Mouse (Mus musculus) layer of hippocampus, adult 11-12 months (tissue): ENCODE data around the gene Ptprg.
"Not testable (repeated sequence)": the region's sequence is repeated elsewhere in the genome, so short reads cannot be mapped to it uniquely, and the experiment has no call there.

Experiments
- DNase-seq: peaks from one replicate; pipeline ENCODE4 v3.0.0; 2022; ENCODE audit warnings: low spot score

The Ptprg gene

DNA sequence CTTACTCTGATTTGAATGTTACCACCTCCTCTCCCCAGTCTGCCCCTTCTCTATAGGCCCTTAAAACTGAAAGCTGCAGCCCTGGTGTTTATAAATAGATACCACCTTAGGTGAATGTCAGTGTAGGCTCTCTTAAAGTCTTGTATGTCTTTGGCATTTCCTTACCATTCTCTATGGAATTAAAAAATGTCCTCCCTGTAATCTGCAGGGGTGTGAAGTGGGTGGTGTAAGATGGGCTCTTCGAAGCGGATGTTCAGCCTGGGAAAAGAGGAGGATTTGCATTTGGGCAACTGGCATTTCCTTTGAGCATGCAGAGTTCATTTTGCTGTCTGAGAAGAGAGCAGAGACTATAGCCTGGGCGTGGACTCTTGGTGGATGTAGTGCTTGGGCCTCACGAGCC, 201.3 kb downstream of the Ptprg start:
- no peak for DNase-seq

DNA sequence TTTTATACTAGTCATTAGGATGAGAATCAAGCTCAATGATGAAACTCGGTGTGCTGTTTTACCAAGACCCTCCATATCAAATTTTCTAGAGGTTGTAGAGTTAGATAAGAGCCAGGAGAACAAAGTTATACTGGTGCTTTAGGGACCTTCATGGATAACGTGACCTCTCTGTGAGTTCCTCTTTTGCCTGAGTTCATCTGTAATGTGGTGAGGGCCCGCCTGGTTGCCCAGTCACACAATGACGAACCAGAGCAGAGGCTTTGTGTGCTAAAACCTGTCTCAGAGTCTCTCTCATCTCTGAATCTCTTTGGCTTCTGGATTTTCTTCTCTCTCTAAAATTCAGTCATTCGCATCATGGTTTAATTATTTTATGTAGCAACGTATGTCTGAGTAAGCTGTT, 204.9 kb downstream of the Ptprg start:
- no peak for DNase-seq

DNA sequence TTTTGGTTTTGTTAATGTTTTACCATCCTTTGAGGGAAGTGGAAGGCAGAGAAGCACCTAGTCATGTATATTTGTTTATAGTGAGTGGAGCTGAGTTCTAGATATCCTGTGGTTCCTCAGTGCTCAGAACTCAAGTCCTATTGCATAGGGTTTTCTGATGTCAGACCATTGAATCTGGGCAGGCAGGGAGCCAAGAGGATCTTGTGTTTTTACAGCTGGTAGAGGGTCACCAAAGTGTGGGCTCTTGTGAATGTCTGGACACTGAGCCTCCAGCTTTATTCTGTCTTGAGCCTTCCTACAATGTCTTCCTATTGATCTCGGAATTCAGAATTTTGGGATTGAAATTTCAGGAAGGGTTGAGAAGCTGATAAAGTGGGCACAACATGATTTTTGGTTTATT, 206.0 kb downstream of the Ptprg start:
- no peak for DNase-seq

DNA sequence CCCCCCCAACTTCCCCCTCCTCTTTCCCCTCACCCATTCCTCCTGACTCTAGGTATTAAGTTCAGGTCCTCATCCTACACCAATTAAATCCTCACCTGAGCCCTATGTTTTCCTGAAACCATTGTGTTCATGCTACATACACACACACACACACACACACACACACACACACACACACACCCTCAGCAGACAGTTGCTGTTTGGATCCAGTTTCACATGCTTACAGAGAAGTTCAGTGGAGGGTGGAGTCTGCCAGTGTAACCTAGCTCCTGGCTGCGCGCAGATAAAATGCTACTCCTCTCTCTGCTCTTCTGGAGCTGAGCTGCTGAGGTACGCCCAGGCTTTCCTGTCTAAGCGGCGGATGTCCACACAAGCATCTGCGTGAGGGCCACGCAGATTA, 209.7 kb downstream of the Ptprg start:
- DNase-seq: no peak

DNA sequence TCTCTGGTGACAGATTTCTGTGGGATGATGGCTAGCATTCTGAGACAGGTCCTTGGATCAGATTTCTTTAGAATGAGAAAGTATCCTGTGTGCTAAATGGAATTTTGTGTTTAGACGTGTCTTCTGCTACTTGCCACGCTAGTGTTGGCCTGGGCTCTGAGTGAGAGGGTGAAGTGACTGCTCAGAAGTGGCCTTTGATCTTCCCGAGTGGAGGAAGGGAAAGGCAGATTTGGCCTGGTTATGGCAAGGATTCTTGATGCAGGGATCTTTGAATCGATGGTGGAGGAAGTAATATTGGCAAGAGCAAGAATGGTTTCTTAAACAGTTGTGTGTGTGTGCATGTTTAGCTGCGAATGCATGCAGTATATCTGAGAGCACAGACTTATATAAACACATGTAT, 219.4 kb downstream of the Ptprg start:
- DNase-seq: no peak

DNA sequence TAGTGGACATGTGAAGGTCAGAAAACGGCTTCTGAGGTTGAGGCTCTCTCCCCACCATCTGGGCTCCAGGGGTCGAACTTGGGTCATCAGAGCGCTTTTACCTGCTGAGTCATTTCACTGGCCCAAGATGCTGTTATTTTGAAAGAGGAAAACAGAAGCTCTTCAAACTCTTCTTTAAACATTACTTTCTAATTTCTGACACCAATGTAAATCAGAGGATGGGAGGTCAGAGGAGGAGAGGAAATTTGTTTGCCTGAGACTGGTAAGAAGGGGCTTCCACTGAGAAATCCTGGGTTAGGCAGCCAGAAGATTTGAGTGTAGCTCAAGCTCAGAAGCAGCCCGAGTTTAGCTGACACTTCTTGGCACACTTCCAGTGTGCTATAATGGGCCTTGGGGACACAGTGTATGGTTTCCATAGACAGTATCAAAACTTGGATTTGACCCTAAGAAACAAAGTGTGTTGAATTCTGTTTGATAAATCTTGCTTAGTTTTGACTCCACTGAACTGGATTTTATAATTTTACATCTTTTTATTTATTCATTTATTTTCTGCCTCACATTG, 221.2 kb downstream of the Ptprg start:
- no peak for DNase-seq

DNA sequence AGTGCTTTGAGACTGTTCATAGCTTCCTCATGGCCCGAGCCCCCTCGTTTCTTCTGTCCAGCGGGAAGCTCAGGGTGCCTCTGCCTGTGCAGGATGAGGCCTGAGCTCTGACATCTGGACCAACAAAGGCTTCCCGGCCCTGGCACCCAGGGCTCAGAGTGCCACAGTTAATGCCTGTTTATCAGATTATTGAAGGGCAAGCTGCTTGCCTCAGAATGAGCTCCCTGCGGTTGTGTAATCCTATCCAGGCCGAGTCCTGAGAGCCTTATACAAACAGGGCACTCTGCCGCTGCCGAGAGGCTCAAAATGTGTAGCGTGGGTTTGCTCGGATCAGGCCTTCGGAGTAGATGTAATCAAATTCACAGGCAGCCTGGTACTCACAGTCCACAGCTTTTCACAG, 221.9 kb downstream of the Ptprg start:
- peak; percentile 19 for DNase-seq

DNA sequence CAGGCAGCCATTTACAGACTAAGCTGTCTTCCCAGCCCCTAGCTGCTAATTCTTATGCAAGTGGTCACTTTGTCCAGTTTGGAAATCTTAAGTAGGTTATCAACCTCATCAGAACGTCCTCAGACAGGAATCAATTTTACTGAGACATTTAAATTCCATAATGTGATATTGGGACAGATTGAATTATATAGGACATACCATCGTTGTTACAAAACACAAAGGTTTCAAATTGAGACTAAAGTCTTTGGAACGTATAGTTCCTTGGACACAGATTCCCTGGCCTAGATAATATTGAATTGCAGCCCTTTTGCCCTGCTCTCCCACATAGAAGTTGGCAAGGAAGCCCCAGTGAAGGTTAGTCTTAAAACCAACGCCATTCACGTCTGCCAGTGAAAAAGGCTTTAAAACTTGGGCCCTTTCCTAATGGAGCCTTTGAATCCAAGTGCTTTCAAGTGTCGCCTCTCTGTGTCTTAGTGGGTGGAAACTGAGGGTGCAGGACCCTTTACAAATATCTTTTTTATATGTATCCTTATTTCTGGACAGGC, 222.7 kb downstream of the Ptprg start:
- DNase-seq: no peak

DNA sequence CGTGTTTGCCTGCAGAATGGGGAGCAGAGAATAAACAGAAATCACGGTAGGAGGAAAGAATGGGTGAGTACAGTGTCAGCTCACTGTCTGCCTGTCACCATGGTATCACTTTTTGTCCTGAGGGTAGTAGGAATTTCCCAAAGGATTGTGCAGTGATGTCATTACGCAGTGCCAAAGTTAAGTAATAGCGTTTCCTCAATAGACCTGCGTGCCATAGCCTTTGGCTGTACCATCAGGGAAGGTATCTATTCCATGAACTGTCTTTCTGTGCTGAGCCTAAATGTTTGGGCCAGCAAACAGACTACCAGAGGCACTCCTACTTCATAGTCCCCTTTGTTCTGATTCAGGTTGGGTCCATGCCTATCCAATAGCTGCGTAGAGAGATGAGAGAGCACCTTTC, 223.2 kb downstream of the Ptprg start:
- DNase-seq: no peak

DNA sequence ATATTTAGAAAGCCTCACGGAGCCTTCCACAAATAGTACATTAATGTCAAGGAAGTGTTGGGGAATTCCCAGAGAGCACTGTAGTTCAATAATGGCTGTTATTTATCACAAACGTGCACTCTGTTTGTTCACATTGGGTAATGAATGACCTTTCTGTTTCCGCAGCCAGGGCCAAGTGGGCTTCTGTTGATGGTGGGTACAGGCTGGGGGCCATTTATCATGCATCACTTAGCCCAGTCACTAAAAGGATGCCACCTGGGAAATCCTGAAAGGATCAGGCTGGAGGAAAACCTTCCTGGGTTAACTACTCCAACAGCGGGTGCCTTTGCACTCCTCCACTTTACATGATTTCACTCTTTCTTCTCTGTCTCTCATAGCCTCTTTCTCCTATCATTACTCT, 237.9 kb downstream of the Ptprg start:
- DNase-seq: no peak

DNA sequence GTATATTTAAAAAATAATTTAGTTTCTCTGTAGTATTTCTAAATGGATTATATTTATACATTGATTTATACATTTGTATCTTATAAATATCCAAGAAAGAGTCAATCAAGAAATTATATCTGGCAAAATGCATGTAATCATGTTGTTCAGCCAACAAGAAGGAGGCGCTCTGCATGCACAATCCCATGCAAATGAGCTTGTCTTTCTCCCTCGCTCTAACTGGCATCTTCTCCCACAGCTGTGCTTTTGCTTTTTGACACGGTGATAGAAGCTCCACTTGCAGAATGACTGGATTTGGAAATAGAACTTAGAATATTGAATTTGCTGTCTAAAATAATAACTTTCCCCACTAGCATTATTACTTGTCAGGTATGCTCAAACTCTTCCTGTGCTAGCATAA, 240.5 kb downstream of the Ptprg start:
- DNase-seq: no peak

DNA sequence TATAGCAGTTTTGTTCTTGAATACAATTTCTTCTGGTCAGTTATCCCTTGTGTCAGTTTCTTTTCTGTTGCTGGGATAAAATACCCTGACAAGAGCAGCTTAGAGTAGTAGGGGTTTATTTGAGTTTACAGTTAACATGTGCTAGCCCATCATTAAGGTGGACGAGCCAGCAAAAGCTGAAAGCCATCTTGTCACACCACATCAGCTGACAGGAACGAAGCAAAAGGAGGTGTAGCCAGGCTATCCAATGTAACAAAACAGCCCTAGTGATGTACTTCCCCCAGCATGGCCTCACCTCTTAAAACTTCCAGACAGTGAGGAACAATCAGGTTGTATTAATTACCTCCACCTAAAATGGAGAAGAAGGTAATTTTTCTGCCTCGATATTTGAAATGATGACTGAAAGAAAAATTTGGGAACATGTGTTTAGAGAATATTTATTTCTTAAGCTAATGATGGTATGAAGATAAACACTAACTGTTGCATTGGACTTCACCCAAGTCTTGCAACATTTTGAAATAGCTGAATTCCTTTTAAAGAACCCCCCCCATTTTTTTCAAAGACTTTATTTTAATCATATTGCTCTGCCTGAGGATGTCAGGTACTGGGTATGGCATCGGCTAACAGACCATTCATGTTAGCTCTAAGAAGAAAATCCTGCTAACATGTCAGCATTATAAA, 249.2 kb downstream of the Ptprg start:
- no peak for DNase-seq

DNA sequence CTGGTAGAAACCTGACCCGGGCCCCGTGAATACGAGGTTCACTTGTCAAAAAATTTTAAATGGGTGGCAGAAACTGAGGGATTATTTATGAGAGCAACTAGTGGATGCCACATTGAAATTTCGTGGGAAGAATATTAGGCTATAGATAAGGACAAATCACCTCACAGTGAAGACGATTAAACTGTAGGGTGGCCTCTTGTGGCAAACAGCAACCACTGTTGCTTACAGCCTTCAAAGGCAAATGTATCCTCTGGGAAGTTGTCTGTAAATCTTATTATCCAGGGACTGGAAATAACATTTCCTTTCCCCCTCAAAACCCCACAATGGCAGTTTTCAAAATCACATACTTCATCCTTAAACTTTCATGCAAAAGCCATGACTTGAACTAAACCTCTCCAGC, 253.3 kb downstream of the Ptprg start:
- no peak for DNase-seq

DNA sequence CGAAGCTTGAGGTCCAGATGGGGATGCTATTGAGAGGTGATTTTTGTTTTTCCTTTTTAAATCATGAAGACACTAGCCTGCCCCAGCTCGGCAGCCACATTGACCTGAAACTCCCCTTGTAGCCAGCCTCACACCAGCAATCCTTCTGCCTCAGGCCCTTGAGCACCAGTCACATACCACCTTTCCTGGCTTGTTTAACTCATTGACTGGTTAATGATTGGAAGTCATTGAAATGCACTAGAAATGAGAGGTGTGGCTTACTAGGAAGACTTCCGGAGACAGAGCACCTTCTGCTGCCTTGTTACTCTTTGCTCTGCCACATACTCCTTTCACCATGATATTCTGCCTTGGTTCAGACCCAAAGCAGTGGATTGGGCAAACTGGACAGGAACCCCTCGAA, 254.1 kb downstream of the Ptprg start:
- no peak for DNase-seq

DNA sequence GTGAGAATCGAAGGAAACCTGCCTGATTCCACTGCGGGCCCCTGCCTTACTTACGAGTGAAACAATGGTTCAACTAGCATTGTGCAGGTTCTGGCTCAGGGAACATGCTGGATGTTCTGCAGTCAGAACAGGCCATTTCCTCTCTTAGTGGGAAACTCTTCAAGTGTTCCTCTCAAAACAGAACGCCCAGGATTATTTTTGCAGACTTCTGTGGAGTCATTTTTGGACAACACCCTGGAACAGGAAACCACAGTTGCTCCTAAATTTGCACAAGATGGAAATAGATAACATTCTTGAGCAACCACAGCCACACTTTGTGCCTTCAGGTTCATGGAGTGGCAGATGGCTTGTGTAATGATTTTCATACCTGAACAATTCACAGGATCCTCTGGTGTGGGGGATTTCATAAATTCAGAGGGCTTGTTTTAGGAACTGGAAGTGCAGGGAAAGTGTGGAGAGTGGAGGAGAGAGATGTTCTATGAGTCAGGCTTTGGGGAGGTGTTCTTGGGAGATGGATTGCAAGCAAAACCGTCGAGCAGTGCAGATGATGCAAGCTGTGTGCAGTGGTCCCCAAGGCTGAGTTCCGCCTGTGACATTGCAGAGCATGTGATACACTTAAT, 257.9 kb downstream of the Ptprg start:
- no peak for DNase-seq

DNA sequence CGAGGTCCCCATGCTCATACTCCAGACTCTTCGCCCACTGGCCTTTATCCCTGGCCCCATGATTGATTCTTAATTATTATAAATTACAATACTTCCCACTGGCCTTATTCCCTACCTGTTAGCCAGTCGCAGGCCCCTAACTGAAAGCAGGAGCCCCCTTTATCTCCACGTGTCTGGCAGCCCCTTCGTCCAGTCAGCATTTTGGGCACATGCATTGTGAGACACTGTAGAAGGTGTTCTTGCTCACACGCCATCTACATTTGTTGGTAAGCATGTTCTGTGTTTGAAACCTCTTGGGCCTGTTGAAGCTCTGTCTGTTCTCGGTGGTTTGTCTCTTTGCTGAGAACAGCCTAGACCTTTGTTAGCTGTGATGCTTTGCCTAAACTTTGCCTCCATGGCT, 259.0 kb downstream of the Ptprg start:
- no peak for DNase-seq

DNA sequence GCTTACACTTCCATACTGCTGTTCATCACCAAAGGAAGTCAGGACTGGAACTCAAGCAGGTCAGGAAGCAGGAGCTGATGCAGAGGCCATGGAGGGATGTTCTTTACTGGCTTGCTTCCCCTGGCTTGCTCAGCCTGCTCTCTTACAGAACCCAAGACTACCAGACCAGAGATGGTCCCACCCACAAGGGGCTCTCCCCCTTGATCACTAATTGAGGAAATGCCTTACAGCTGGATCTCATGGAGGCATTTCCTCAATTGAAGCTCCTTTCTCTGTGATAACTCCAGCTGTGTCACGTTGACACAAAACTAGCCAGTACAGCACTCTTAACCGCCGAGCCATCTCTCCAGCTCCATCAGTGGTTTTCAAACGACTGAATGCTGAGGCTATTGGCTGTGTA, 261.5 kb downstream of the Ptprg start:
- DNase-seq: not testable (repeated sequence)

DNA sequence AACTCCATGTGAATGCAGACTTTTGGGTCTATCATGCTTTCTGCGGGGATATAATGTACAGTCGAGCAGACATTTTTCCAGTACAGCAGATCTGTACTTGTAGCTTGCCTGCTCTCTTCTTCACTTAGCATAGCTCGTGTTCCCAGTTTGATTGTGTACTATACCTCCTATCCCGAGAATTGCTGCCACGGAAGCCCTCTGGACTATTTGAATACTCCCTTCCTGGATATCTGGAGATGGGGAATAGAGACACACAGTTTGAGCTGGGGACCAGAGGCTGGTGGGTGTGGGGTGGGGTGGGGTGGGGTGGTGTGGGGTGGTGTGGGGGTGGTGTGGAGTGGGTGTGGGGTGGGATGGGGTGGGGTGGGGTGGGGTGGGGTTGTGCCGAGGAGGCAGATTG, 263.9 kb downstream of the Ptprg start:
- no peak for DNase-seq

DNA sequence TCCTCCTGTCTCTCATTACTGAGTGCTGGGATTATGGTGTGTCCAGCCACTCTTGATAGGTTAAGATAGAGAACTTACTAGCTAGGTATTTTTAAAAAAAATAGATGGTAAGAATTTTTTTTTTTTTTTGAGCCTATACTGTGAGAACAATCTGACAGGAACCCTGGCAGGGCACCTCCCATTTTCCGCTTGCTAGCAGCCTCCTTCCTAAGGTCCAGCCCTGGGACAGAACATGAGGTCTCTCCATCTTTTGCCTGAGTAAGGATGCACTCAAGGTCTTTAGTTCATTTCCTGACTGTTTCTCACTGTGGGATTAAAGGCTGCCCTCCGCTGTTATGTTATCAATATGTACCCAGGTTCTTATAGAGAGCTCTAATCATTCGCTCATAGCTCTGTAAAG, 264.7 kb downstream of the Ptprg start:
- DNase-seq: no peak

DNA sequence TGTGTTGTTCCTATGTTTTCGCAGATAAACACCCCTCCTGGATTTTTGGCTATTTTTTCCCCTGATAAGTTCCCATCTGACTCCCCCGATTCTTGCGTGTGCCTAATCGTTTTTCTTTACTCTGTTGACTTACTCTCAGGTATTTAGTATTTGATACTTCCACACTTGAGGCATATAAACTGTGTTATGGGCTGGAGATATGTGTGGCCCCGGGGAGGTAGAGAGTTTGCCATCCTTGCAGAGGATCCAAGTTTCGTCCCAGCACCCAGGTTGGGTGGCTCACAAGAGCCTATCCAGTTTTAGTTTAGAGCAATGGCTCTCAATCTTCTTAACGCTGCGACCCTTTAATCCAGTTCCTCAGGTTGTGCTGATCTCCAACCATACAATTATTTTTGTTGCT, 265.4 kb downstream of the Ptprg start:
- DNase-seq: no peak

DNA sequence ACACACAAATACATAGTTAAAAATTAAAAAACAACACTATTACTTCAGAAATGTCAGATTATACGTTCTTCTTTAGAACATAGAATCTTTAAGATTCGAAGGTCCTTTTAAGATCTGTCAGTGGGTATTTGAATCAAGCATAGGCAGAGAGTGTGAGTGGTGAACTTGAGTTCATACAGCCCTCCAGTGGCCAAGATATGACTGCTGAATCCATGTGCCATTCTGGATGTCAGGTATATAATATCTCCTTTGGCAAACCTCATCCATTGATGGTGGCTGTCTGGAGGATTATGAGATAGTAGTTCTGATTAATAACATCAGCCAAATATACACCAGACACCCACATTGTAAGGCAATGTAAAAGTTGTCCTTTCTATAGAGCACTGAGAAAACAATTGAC, 266.0 kb downstream of the Ptprg start:
- DNase-seq: no peak

DNA sequence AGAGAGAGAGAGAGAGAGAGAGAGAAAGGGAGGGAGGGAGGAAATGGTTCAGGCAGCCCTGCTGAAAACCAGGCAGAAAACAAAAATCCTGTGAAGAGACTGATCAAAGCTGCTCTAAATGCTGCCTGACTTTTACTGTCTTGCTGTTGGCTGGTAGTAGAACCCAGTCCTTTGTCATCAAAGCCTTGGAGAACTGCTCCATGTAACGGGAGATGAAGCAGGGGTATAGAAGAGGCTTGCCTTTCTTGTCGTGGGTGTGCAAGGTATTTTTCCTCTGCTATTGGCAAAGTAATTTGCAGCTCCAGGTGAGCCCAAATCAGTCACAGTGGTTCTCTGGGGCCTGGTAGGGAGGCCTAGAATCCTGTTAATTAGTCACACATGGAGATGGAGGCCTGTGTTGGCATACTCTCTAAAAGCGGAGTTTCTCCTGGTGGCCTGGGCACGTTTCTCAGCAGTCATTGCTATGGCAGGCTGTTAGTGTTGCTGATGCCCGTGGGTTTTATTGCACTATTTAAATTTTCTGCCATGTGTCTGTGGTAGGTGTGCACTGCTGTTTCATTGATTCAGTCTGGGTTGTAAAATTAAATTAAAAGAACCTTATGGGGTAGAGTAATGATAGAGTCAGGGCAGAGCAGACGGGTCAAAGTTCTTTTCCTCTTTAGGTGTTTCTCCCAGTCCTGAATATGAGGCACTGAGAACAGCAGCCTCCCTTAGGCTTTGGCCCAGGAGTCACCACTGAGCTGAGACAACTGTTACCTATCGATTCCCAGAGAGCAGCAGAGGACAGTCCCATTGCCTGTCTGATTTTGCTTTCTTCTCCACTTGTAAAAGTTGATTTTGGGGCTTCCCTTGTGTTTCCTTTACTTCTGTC, 269.7 kb downstream of the Ptprg start:
- peak; percentile 16 for DNase-seq

DNA sequence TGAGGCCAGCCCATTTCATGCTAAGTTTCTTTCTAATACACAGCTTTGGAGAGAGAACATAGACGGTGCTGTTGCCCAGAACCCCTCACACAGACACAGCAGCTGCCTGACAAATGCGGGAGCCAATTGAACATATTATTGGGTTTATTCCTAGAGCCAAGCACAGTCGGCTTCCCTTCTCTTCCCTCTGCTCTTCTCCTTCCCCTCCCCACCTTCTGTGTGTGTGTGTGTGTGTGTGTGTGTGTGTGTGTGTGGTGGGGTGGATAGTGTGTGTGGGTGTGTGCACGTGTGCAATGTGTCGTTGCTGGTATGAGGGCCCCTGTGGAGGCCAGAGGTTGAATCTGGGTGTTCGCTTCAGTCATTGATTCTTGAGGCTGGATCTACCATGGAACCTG, 270.4 kb downstream of the Ptprg start:
- peak; percentile 47 for DNase-seq
